Mouse (Mus musculus): ENCODE results near the gene Pigk. TPM values are rescaled to one million over a fixed set of nuclear protein-coding genes. Genes with fewer than 3 reads are reported as not detected.

Pigk gene
- polyA plus RNA-seq, 1 experiment from 2014 or later, result 41.0 TPM

DNA sequence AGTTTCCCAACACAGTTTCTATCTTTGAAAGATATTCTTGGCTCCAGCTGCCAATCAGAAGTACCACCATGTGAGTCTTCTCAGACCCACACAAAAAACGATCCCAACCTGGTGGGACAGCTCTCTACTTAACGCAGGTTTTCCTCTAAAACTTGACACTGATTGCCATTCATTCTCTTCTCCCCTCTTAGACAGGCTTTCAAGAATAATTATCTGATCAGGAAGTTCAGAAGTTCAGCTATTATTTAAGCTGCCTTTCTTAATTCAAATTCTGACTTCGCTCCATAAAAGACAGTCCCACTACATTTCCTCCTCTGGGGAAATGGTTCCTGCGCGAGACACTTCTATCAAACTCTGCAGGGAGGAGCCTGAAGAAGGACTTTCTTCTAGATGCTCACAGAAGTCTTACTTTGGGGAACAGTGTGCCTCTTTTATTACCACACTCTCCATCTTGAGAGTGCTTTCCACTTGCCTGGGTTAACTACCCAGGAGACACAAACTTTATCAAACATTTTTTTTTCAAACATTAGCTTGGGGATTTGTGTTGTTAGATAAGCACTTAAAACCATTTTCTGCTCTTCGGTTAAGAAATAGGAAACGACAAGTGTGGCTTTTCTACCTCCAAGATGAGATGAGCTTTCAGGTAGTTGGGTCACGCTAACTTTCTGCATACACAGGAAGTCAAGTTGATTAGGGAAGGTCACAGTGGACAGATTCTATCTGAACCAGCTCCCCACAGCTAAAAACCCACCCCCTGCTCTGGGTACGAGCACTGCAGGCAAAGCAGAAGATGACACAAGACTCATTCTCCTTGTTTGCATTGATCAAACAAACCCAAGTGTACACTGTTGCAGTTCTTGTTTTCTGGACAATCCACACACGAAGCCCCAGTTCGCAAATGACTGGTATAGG, 238.0 kb downstream of the Pigk start:
- H3K9me3 ChIP-seq, result no peaks in the 10 kb centered on the region
- no peak for ATAC-seq (ENCODE audit: insufficient read depth, low FRiP score, low read depth)
- no peak overlapping the region for H3K27ac ChIP-seq
- H3K36me3 ChIP-seq, result no peaks in the 10 kb centered on the region
- H3K9ac ChIP-seq, result no peak overlapping the region
- H3K4me3 ChIP-seq (replicated peaks), result no peak overlapping the region
- H3K27me3 ChIP-seq (replicated peaks), result no peaks in the 10 kb centered on the region
- H3K4me2 ChIP-seq, result no peak overlapping the region
- H3K4me1 ChIP-seq, result no peaks in the 10 kb centered on the region
- WGBS, result 51% methylated on average over 11 of the region's 11 CpGs

DNA sequence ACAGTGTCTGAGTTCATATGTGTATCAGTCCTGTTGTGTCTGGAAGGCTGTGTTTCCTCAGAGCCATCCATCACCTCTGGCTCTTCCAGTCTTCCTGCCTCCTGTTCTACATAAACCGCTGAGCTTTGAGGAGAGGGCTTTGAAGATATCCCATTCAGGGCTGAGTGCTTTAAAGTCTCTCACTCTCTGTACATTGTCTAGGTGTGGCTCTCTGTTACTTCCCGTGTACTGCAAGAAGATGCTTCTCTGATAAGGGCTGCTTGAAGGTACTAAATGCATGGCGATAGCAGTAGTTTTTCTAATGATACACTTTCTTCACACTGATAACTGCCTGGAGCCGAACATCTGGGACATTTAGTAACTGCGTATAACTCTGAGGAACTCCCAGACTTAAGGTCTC, 242.1 kb downstream of the Pigk start:
- Histone ChIP-seq H3K4me2 (no peak overlapping the region), H3K27me3 (replicated peaks) (no peaks in the 10 kb centered on the region), H3K4me1 (no peaks in the 10 kb centered on the region), H3K4me3 (replicated peaks) (no peak overlapping the region), H3K36me3 (no peaks in the 10 kb centered on the region), H3K9ac (no peak overlapping the region), H3K9me3 (no peaks in the 10 kb centered on the region), H3K27ac (no peak overlapping the region)
- no peak for ATAC-seq (ENCODE audit: insufficient read depth, low FRiP score, low read depth)
- 57% methylated on average over 5 of the region's 5 CpGs for WGBS

DNA sequence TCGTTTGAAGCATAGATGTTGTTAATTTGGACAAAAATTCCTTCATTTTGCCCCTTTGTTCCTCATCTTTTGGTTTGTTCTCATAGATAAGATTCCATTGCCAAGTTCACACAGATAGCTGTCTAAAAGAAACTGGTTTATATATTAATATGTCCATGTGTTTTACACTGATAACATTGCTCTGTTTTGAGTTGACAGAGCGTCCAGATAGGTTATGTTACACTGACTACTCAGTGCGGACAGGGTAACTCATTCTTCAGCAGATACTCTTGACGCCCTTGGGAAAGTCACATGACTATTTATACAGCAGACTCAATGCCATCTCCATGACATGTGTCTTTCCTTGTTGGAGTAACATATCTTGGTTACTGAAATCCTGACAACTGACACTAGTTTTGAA, 242.9 kb downstream of the Pigk start:
- no peaks in the 10 kb centered on the region for H3K9me3 ChIP-seq
- WGBS, result 75% methylated on average over 4 of the region's 4 CpGs
- no peak overlapping the region for H3K4me3 ChIP-seq (replicated peaks)
- H3K27ac ChIP-seq, result no peak overlapping the region
- ATAC-seq (ENCODE audit: insufficient read depth, low FRiP score, low read depth), result no peak
- H3K4me2 ChIP-seq, result no peak overlapping the region
- no peaks in the 10 kb centered on the region for H3K27me3 ChIP-seq (replicated peaks)
- H3K36me3 ChIP-seq, result no peaks in the 10 kb centered on the region
- H3K9ac ChIP-seq, result no peak overlapping the region
- no peaks in the 10 kb centered on the region for H3K4me1 ChIP-seq

DNA sequence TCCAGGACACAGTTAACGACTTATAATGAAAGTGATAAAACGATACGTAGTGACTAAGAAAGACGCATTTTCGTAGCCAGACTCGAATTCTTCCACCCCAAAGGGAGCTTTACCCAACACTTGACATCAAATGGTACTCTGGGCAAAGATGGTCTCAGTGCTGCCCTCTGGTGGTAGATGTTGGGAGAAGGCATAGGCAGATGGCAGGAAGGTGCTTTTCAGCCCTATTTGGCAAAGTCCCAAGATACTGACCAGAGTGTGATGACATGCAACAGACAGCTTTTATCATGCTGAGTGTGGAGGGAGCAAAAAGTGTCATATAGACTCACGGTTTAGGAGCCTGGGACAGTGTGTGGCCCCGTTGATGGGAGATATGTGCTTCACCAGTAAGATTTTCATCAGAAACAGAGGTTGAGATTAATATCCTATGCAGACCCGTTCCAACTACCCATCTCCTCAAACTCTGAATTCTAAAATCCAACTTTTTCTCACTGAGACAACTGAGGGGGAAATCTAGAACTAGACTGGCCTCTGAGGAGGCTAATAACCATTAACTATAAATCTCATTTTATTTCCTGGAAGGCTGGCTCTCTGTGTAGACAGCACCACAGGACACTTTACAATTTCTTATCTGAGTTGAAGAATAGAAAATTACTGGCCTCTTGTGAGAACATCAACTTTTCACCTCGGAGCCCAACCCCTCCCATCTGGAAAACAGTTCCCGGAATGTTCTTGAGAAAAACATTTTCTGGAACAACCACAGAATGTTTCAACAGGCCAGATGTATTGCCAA, 244.7 kb downstream of the Pigk start:
- Histone ChIP-seq H3K9me3 (no peaks in the 10 kb centered on the region), H3K27me3 (replicated peaks) (no peaks in the 10 kb centered on the region), H3K4me2 (no peak overlapping the region), H3K4me1 (no peaks in the 10 kb centered on the region), H3K27ac (no peak overlapping the region), H3K4me3 (replicated peaks) (no peak overlapping the region), H3K9ac (no peak overlapping the region), H3K36me3 (no peaks in the 10 kb centered on the region)
- 58% methylated on average over 11 of the region's 11 CpGs for WGBS
- ATAC-seq (ENCODE audit: insufficient read depth, low FRiP score, low read depth), result no peak

DNA sequence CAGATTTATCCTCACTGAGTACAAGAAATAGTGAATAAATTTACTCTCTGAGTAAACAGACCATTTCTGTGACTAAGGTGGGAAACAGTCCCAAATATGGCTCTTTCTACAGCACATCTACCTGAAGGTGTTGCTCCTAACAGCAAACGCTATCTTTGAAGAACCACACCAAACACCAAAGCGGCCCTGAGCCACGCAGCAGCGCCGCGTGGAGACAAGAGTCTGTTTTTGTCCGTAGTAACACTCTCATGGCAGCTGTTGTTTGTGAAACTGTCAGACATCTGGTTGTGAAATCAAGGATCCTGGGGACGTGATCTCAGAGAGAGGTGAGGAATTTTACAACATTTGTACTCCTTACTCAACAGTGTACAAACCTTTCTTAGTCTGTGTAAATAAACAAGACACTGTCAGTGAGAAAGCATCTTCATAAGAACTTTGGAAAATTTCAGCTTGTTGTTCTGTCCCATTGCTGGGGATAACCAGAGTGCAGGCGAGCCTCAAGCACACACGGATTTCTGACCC, 248.0 kb downstream of the Pigk start:
- no peak overlapping the region for H3K4me3 ChIP-seq (replicated peaks)
- H3K27me3 ChIP-seq (replicated peaks), result no peaks in the 10 kb centered on the region
- WGBS, result 62% methylated on average over 10 of the region's 10 CpGs

DNA sequence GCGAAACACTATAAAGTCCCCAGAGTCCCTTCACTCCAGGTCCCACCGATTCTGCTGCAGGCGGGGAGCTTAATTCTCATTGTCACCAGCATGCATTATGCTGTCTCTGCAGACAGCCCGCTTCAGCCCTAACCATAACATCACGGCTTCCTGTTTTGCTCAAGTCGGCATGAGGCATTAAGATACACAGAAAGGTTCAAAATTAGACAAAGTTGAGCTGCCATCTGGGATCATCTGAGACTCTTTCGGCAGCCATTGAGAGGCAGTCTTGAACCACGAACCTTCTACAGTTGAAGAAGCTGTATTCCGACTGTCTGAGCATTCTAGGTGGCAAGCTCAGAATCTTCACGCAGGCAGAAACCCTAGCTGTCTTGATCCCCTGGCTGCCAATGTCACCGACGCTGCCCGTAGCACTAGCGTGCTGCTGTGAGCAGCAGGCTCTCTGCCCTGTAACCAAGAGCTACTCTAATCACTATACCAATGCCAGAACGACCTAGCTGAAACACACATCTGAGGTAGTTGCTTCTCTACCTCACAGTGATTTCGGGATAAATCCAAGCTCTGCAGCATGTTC, 256.0 kb downstream of the Pigk start:
- Histone ChIP-seq H3K4me2 (no peak overlapping the region), H3K4me1 (no peaks in the 10 kb centered on the region), H3K4me3 (replicated peaks) (no peak overlapping the region), H3K27ac (no peak overlapping the region), H3K9me3 (no peaks in the 10 kb centered on the region), H3K36me3 (no peaks in the 10 kb centered on the region), H3K27me3 (replicated peaks) (0 out of 2 replicates have a peak, but pooled peaks cover 5% of the 10 kb centered on the region), H3K9ac (no peak overlapping the region)
- no peak for ATAC-seq (ENCODE audit: insufficient read depth, low FRiP score, low read depth)
- WGBS, result 56% methylated on average over 16 of the region's 16 CpGs

More for the DNA sequence above, 248.0 kb downstream of the Pigk start:
- H3K4me2 ChIP-seq, result no peak overlapping the region
- H3K9me3 ChIP-seq, result no peaks in the 10 kb centered on the region
- H3K9ac ChIP-seq, result no peak overlapping the region
- H3K36me3 ChIP-seq, result no peaks in the 10 kb centered on the region
- H3K27ac ChIP-seq, result no peak overlapping the region
- no peak for ATAC-seq (ENCODE audit: insufficient read depth, low FRiP score, low read depth)
- no peaks in the 10 kb centered on the region for H3K4me1 ChIP-seq

DNA sequence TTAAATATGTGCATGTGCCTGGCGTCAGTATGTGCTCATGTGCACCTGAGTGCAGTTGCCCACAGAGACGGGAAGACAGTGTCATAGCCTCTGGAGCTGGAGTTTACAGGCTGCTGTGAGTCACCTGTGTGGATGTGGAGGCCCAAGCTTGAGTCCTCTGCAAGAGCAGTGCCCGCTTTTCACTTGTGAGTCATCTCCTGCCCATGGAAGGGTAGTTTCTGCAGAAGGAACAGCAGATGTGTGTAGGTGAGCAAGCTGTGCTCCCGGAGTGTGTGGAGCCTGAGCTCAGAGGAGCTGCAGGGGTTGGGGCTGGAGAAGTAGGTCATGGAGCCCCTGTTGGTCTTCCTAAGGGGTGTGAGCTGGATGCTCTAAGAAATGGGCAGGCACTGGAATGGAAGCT, 257.5 kb downstream of the Pigk start:
- Histone ChIP-seq H3K36me3 (no peaks in the 10 kb centered on the region), H3K27me3 (replicated peaks) (0 out of 2 replicates have a peak, but pooled peaks cover 5% of the 10 kb centered on the region), H3K4me2 (no peak overlapping the region), H3K27ac (no peak overlapping the region), H3K9me3 (no peaks in the 10 kb centered on the region), H3K4me1 (no peaks in the 10 kb centered on the region), H3K9ac (no peak overlapping the region), H3K4me3 (replicated peaks) (no peak overlapping the region)
- WGBS, result 83% methylated on average over 4 of the region's 4 CpGs
- ATAC-seq (ENCODE audit: insufficient read depth, low FRiP score, low read depth), result no peak

DNA sequence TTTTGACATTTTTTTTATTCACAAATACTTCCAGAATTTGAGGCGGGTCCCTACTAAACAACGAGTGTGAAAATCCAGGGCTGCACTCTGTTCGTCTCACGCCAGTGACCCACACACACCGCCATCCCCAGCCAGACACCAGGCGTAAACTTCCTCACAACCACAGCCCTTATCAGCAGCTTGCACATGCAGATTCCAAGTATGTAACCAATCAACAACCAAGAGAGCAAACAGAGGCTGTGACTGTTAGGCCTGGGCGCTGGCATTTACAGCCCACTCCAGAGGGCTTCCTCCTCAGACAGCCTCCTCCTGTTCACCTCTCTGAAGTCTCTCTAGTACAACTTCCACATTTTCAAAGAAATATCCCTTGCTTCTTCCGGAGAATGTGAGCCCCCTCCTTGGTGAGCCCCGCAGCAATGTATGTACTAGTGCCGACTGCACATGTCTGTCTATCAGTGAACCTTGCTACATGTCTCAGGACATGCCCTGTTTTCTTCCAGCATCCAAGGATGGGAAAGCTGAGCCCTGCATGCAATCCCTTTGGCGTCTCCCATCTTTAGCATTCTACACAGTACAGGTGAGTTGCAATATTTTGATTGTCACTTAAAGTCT, 265.7 kb downstream of the Pigk start:
- H3K4me2 ChIP-seq, result no peak overlapping the region
- 63% methylated on average over 11 of the region's 11 CpGs for WGBS
- H3K4me1 ChIP-seq, result peaks cover 15% of the 10 kb centered on the region
- H3K27me3 ChIP-seq (replicated peaks), result peaks cover 31% of the 10 kb centered on the region
- H3K9ac ChIP-seq, result no peak overlapping the region
- no peak overlapping the region for H3K4me3 ChIP-seq (replicated peaks)
- no peaks in the 10 kb centered on the region for H3K9me3 ChIP-seq
- H3K36me3 ChIP-seq, result no peaks in the 10 kb centered on the region
- ATAC-seq (ENCODE audit: insufficient read depth, low FRiP score, low read depth), result 0 out of 2 replicates have a peak, but pooled peaks have one; percentile 43
- no peak overlapping the region for H3K27ac ChIP-seq

DNA sequence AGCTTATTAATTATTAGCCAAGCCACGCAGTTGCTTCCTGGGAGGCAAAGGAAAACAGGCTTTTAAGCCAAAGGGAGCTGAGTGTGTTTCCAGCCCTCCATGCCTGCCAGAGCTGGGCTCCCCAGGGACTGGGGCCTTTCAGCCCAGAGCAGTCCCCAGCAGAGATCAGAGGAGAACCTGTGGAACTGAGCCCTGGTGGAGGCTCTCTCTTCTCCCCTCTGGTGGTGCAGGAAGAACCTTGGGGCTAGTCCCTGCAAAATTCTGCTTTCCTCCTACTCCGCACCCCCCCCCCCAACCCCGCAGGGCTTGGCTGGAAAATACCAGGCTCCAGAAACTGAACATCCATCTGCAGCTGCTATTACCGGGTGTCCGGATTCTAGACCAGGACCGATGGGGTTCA, 266.5 kb downstream of the Pigk start:
- no peak overlapping the region for H3K27ac ChIP-seq
- no peak overlapping the region for H3K9ac ChIP-seq
- peak overlapping the region; percentile 40; the same call in 1 of the 2 replicates for H3K4me3 ChIP-seq (replicated peaks)
- peaks cover 15% of the 10 kb centered on the region for H3K4me1 ChIP-seq
- H3K9me3 ChIP-seq, result no peaks in the 10 kb centered on the region
- 11% methylated on average over 6 of the region's 6 CpGs for whole genome bisulfite sequencing
- peak overlapping the region; percentile 78 for H3K4me2 ChIP-seq
- no peak for ATAC-seq (ENCODE audit: insufficient read depth, low FRiP score, low read depth)
- peaks cover 31% of the 10 kb centered on the region for H3K27me3 ChIP-seq (replicated peaks)
- no peaks in the 10 kb centered on the region for H3K36me3 ChIP-seq

DNA sequence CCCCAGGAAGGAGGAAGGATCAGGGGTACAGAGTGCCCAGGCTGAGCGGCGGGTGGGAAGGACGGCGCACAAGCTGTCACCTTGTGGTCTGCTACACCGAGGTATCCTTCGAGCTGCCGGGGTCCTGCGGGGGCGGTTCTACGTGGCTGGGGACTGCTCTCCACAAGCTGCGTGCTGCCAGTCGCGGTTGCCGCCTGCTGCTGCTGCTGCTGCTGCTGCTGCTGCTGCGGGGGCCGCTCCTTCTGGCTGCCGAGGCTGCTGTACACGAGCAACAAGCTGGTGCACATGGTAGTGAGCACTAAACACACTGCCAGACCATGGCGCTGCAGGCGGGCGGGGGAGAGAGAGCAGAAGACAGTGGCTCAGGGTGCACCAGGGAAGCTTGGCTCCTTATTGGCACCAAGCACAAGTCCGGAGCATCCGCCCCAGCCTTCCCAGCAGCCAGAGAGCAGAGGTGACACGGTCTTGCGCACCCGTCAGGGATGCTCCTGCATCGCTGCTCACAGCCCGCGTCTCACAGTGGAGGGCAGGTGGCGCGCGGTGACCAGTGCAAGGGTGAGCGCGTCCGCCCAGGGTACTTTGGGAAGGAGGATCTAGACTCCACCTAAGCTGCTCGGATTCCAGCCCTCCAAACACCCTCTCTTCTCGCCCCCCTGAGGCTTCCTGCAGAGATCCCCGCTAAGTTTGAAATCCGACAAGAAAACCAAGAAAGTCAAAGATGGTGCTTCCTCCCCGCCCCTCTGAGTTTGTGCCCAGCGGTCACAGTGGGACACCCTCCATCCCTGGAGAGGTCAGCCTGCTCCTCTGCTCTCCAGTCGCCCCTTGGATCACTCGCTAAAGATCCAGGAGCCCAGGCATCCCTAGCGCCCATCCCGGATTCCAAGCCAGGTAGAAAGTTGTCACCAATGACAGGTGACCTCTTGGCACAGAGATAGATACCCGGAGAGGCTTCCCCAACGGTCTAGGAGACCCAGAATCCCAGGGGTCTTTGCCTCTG, 267.4 kb downstream of the Pigk start:
- Histone ChIP-seq H3K27ac (no peak overlapping the region), H3K9ac (no peak overlapping the region)
- under 1% methylated on average over 47 of the region's 47 CpGs for WGBS

More for the DNA sequence above, 267.4 kb downstream of the Pigk start:
- peak; percentile 43; the same call in 1 of the 2 replicates for ATAC-seq (ENCODE audit: insufficient read depth, low FRiP score, low read depth)
- H3K9me3 ChIP-seq, result no peaks in the 10 kb centered on the region
- H3K27me3 ChIP-seq (replicated peaks), result peaks cover 31% of the 10 kb centered on the region
- peaks cover 15% of the 10 kb centered on the region for H3K4me1 ChIP-seq
- H3K4me2 ChIP-seq, result peak overlapping the region; percentile 78
- no peaks in the 10 kb centered on the region for H3K36me3 ChIP-seq
- peak overlapping the region; percentile 40 for H3K4me3 ChIP-seq (replicated peaks)

Data from stomach, embryonic 15.5 days (tissue).